Mouse (Mus musculus) liver, adult 2 months (tissue): Measurements from ENCODE around the gene H2-Ab1. TPM values are rescaled to one million over a fixed set of nuclear protein-coding genes. Genes with fewer than 3 reads are reported as not detected.

Experiments used
- DNase-seq: peaks from one replicate; pipeline ENCODE4 v3.0.0-alpha.2; 2011; ENCODE audit warnings: low read depth, low spot score; ENCODE audit errors: extremely low read depth
- H3K27ac ChIP-seq: fragments of 200-500 bp; replicated peaks from 2 replicates; pipeline ENCODE4 v1.5.1; 2012; ENCODE audit warnings: low read depth, mild to moderate bottlenecking, control low read depth, inconsistent platforms, low read length; ENCODE audit not compliant: insufficient read depth
- H3K27me3 ChIP-seq: fragments of 200-500 bp; 2 replicates; pipeline ENCODE4 v1.6.1; 2012; ENCODE audit warnings: mild to moderate bottlenecking, moderate library complexity, low read length, inconsistent platforms; ENCODE audit not compliant: control insufficient read depth, insufficient read depth
- H3K36me3 ChIP-seq: fragments of 200-500 bp; 2 replicates; pipeline ENCODE4 v1.6.1; 2012; ENCODE audit warnings: low read length, inconsistent platforms; ENCODE audit not compliant: control insufficient read depth, insufficient read depth
- H3K4me1 ChIP-seq: fragments of 200-500 bp; 2 replicates; pipeline ENCODE4 v1.6.1; 2011; ENCODE audit warnings: low read length; ENCODE audit not compliant: control insufficient read depth, insufficient read depth
- H3K4me3 ChIP-seq: fragments of 200-500 bp; 2 replicates; pipeline ENCODE4 v1.5.1; 2011; ENCODE audit warnings: low read depth, mild to moderate bottlenecking, control low read depth, low read length, moderate library complexity; ENCODE audit not compliant: insufficient read depth
- H3K79me2 ChIP-seq: fragments of 200-500 bp; 2 replicates; pipeline ENCODE4 v1.6.1; 2012; ENCODE audit warnings: inconsistent platforms, mild to moderate bottlenecking, low read length, moderate library complexity; ENCODE audit not compliant: control insufficient read depth, insufficient read depth
- H3K9ac ChIP-seq: fragments of 200-500 bp; 2 replicates; pipeline ENCODE4 v1.6.1; 2012; ENCODE audit warnings: low read depth, mild to moderate bottlenecking, control low read depth, inconsistent platforms, low read length
- CTCF ChIP-seq: fragments of 200-500 bp; IDR thresholded peaks from 2 replicates; pipeline ENCODE4 v1.5.1; 2011; ENCODE audit warnings: low read depth, low read length, control low read depth
- POLR2A ChIP-seq: fragments of 200-500 bp; IDR thresholded peaks from 2 replicates; pipeline ENCODE4 v1.6.1; 2011; ENCODE audit warnings: low read length, control low read depth; ENCODE audit not compliant: insufficient read depth; ENCODE audit errors: extremely low read depth
- WGBS: fragments of 180-500 bp; shearing (Covaris S2); methylation state at CpG from one replicate; pipeline ENCODE4 v1.1.7; 2018; 5-methylcytosine and 5-hydroxymethylcytosine counted together
- polyA plus RNA-seq: library from polyadenylated mRNA; depleted of rRNA; stranded (reverse); fragments of >200 nt; gene quantifications from 2 replicates; pipeline ENCODE4 v1.2.3, GENCODE M21; 2012
- total RNA-seq: library from RNA; depleted of rRNA; stranded (reverse); fragments of >200 nt; gene quantifications from 2 replicates; pipeline ENCODE4 v1.2.3, GENCODE M21; 2014

Gene H2-Ab1
- total and polyA plus RNA-seq, 2 experiments = 25.2 to 156 TPM

DNA sequence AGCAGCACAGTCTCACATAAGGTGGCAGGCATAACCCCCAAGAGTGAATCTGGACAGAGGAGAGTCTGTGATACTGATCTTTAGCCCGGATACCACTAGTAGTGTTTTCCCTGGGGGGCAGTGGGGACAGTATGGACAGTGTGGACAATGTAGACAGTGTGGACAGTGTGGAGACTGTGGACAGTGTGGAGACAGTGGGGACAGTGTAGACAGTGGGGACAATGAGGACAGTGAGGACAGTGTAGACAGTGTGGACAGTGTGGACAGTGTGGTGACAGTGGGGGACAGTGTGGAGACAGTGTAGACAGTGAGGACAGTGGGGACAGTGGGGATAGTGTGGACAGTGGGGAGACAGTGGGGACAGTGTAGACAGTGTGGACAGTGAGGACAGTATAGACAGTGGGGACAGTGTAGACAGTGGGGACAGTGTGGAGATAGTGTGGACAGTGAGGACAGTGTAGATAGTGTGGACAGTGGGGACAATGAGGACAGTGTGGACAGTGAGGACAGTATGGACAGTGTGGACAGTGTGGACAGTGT, 23.1 kb downstream of the H2-Ab1 start:
- 77% methylated on average over 1 of the region's 1 CpGs for WGBS
- no peaks in the 10 kb centered on the region for H3K36me3 ChIP-seq
- no peak for TF ChIP-seq CTCF
- TF ChIP-seq POLR2A = no peak
- H3K27me3 ChIP-seq = no peaks in the 10 kb centered on the region
- H3K9ac ChIP-seq = no peak overlapping the region
- no peak overlapping the region for H3K27ac ChIP-seq
- no peaks in the 10 kb centered on the region for H3K4me1 ChIP-seq
- DNase-seq = no peak
- no peaks in the 10 kb centered on the region for H3K79me2 ChIP-seq
- H3K4me3 ChIP-seq = no peak overlapping the region

DNA sequence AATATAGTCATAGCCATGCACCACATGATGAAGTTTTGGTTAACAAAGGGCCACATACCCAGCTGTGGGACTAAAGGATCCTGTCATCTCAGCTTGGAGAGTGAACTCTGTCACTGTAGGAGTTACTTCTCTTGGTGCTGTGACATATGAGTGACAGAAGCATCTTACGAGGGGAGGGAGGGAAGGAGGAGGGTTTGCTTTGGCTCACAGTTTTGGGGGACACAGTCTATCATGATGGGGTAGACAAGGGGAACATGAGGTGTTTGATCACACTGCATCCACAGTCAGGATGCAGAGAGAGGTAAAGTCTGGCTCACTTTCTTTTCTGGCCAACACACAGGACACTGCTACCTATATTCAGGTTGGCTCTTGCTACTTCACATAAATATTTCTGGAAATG, 24.3 kb downstream of the H2-Ab1 start:
- TF ChIP-seq POLR2A = no peak
- TF ChIP-seq CTCF = no peak
- no peaks in the 10 kb centered on the region for H3K36me3 ChIP-seq
- H3K27ac ChIP-seq = no peak overlapping the region
- H3K4me1 ChIP-seq = no peaks in the 10 kb centered on the region
- DNase-seq = no peak
- no peak overlapping the region for H3K9ac ChIP-seq
- no peak overlapping the region for H3K4me3 ChIP-seq
- H3K79me2 ChIP-seq = no peaks in the 10 kb centered on the region
- 41% methylated on average over 1 of the region's 1 CpGs for WGBS
- H3K27me3 ChIP-seq = no peaks in the 10 kb centered on the region

DNA sequence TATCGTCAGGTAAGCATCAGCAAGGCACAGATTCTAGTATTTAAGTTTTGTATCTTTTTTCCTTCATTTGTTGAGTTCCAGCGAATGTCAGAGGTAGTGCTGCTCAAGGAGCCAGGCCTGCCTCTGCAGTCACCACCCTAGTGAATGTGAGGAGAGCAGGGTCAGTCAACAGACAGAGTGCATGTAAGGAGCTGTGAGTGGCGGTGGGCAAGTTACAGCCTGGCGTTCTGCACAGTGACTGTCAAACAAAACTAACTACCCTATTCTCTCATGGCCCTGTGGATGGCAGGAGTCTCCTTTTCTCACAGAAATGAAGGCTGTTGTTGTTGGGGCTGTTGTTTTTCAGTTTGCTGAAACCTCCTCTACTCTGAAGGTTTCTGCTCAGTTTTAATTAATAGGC, 27.9 kb downstream of the H2-Ab1 start:
- Histone ChIP-seq H3K4me3 (no peak overlapping the region), H3K4me1 (no peaks in the 10 kb centered on the region), H3K27me3 (no peaks in the 10 kb centered on the region), H3K27ac (no peak overlapping the region), H3K79me2 (no peaks in the 10 kb centered on the region), H3K36me3 (no peaks in the 10 kb centered on the region), H3K9ac (no peak overlapping the region; the same call in 1 of the 2 replicates)
- 77% methylated on average over 4 of the region's 4 CpGs for WGBS
- DNase-seq = no peak
- no peak for TF ChIP-seq POLR2A
- TF ChIP-seq CTCF = no peak

- Histone ChIP-seq H3K79me2 (no peaks in the 10 kb centered on the region), H3K36me3 (no peaks in the 10 kb centered on the region), H3K4me1 (no peaks in the 10 kb centered on the region), H3K4me3 (no peak overlapping the region), H3K9ac (no peak overlapping the region), H3K27ac (no peak overlapping the region), H3K27me3 (no peaks in the 10 kb centered on the region)
- no peak for TF ChIP-seq POLR2A
- peak; percentile 86 for TF ChIP-seq CTCF
- DNase-seq = no peak
- 31% methylated on average over 4 of the region's 4 CpGs for WGBS
Observed at GRCm38 (mm10) chr17:34285848-34286247, 28.4 kb downstream of the H2-Ab1 start.

DNA sequence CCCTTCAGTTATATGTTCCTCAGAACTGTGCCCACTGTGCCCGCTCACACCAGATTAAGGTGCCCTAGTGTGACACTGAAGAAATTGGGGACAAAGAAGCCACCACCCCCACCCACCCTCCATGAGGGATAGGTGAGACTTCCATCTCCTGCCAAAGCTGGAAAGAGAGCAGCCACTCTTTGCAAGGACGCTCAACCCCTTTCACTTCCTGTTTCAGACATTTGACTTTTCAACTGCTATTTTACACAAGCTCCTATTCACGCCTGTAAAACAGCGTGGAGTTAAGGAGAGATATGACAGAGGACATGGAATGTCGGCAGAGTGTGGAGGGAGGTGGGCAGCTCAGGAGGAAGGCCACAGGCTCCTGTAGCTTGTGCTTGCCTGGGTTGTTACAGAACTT, 29.0 kb downstream of the H2-Ab1 start:
- no peak for TF ChIP-seq POLR2A
- H3K4me3 ChIP-seq = no peak overlapping the region
- no peaks in the 10 kb centered on the region for H3K36me3 ChIP-seq
- no peaks in the 10 kb centered on the region for H3K27me3 ChIP-seq
- no peaks in the 10 kb centered on the region for H3K4me1 ChIP-seq
- H3K9ac ChIP-seq = no peak overlapping the region
- WGBS = 74% methylated on average over 5 of the region's 5 CpGs
- H3K79me2 ChIP-seq = no peaks in the 10 kb centered on the region
- H3K27ac ChIP-seq = no peak overlapping the region
- DNase-seq = no peak

DNA sequence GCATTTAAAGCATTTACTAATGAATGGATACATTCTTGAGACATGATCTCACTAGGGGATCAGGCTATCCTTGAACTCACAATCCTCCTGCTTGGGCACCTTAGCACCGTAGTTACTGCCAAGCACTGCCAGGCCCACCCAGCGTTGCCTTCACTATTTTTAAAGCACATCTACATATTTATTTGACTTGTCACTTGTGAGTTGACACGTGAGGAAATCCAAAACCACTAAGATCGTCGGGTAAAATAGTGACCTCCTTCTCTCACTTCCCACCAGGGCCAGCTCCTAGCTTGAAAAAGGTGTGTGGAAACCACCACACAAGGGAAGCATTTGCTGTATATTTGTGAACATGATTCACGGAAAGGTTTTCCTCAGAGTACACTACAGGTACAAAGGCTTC, 29.5 kb downstream of the H2-Ab1 start:
- Histone ChIP-seq H3K4me3 (no peak overlapping the region), H3K79me2 (no peaks in the 10 kb centered on the region), H3K27ac (no peak overlapping the region), H3K36me3 (no peaks in the 10 kb centered on the region), H3K9ac (no peak overlapping the region), H3K4me1 (no peaks in the 10 kb centered on the region), H3K27me3 (no peaks in the 10 kb centered on the region)
- no peak for DNase-seq
- WGBS = 61% methylated on average over 6 of the region's 6 CpGs
- TF ChIP-seq POLR2A = no peak
